Mouse (Mus musculus) mammary gland, adult 2 months (tissue): ENCODE measurements around the gene Haus3. TPM values are rescaled to one million over a fixed set of nuclear protein-coding genes. Genes with fewer than 3 reads are reported as not detected.

Source experiments
- polyA plus RNA-seq: library from polyadenylated mRNA; depleted of rRNA; stranded (reverse); fragments of >200 nt; gene quantifications from 2 replicates; pipeline ENCODE4 v1.2.3, GENCODE M21; 2012; ENCODE audit warnings: low replicate concordance; rRNA removed

The Haus3 gene
- polyA plus RNA-seq, result 0.76 and 1.7 TPM in 2 replicates

GRCm38 (mm10) chr5:34168950-34169891 lies at the start of gene Haus3, which contains the start of gene Poln:
Gene Haus3 (minus strand): TSS chr5:34169527.
Gene Poln (minus strand): TSS chr5:34169448.

GRCm38 (mm10) chr5:34187601-34188316 lies 18.4 kb upstream of the Haus3 start, which contains the start of gene Mxd4:
Gene Mxd4 (minus strand): TSS chr5:34187720.

Other genes with a start within 250 kb of the Haus3 start
- gene Nelfa, start 233.1 kb downstream of the Haus3 start, polyA plus RNA-seq, result 29.7 and 39.6 TPM in 2 replicates
- gene Gm1673, start 186.1 kb downstream of the Haus3 start, polyA plus RNA-seq, result 7.6 and 31.3 TPM in 2 replicates
- 70.2 and 99.3 TPM in 2 replicates for gene Nat8l, start 173.5 kb downstream of the Haus3 start, polyA plus RNA-seq
- gene Poln, start 79 bp downstream of the Haus3 start, polyA plus RNA-seq, result 8.8 and 23.6 TPM in 2 replicates
- 233 and 332 TPM in 2 replicates for gene Mxd4, start 18.2 kb upstream of the Haus3 start, polyA plus RNA-seq
- gene Zfyve28, start 118.9 kb upstream of the Haus3 start, polyA plus RNA-seq, result 3.1 and 7.0 TPM in 2 replicates
- gene Cfap99, start 119.1 kb upstream of the Haus3 start, polyA plus RNA-seq, result 0.07 and 0.09 TPM in 2 replicates
- 51.0 and 113 TPM in 2 replicates for gene Rnf4, start 166.8 kb upstream of the Haus3 start, polyA plus RNA-seq
- gene Fam193a, start 200.4 kb upstream of the Haus3 start, polyA plus RNA-seq, result 38.5 and 47.4 TPM in 2 replicates